Mouse (Mus musculus) thymus, adult 18-20 months (tissue): ENCODE data around the gene Exoc3l2.

Source experiments
- DNase-seq, 2 experiments: peaks; one replicate each; pipeline ENCODE4 v3.0.0; 2022; ENCODE audit warnings: mixed read lengths in 2 of 2

Gene Exoc3l2

GRCm38 (mm10) chr7:19462884-19463381 is at the start of gene Exoc3l2:
Exoc3l2 (plus strand) TSS chr7:19463331.
- no peak for DNase-seq

- DNase-seq, result no peak
Observed at GRCm38 (mm10) chr7:19413525-19413924, 49.6 kb upstream of the Exoc3l2 start.

GRCm38 (mm10) chr7:19416590-19416989 is 46.5 kb upstream of the Exoc3l2 start:
- no peak for DNase-seq

- no peak for DNase-seq
Observed at GRCm38 (mm10) chr7:19420121-19420520, 43.0 kb upstream of the Exoc3l2 start.

GRCm38 (mm10) chr7:19420821-19421636 is 42.1 kb upstream of the Exoc3l2 start:
- DNase-seq, result peak; percentile 70 to 78

GRCm38 (mm10) chr7:19423083-19423482 is 40.0 kb upstream of the Exoc3l2 start:
- DNase-seq, result no peak

- DNase-seq, result no peak
Observed at GRCm38 (mm10) chr7:19424051-19424450, 39.1 kb upstream of the Exoc3l2 start.

- no peak for DNase-seq
Observed at GRCm38 (mm10) chr7:19426349-19426748, 36.8 kb upstream of the Exoc3l2 start.

GRCm38 (mm10) chr7:19426888-19427287 is 36.2 kb upstream of the Exoc3l2 start:
- no peak for DNase-seq

- DNase-seq, result no peak
Observed at GRCm38 (mm10) chr7:19427999-19428650, 35.0 kb upstream of the Exoc3l2 start.

GRCm38 (mm10) chr7:19429726-19430125 is 33.4 kb upstream of the Exoc3l2 start:
- no peak for DNase-seq

GRCm38 (mm10) chr7:19430402-19430801 is 32.7 kb upstream of the Exoc3l2 start:
- DNase-seq, result no peak

GRCm38 (mm10) chr7:19432475-19432874 is 30.7 kb upstream of the Exoc3l2 start:
- DNase-seq, result no peak

- DNase-seq, result no peak
Observed at GRCm38 (mm10) chr7:19436276-19436675, 26.9 kb upstream of the Exoc3l2 start.

- DNase-seq, result no peak
Observed at GRCm38 (mm10) chr7:19437048-19437447, 26.1 kb upstream of the Exoc3l2 start.

GRCm38 (mm10) chr7:19441448-19442091 is 21.6 kb upstream of the Exoc3l2 start:
- DNase-seq, result no peak

GRCm38 (mm10) chr7:19443344-19443743 is 19.8 kb upstream of the Exoc3l2 start:
- no peak for DNase-seq

GRCm38 (mm10) chr7:19444801-19445200 is 18.3 kb upstream of the Exoc3l2 start:
- no peak for DNase-seq

- DNase-seq, result no peak
Observed at GRCm38 (mm10) chr7:19447689-19448088, 15.4 kb upstream of the Exoc3l2 start.

GRCm38 (mm10) chr7:19449165-19449564 is 14.0 kb upstream of the Exoc3l2 start:
- no peak for DNase-seq

GRCm38 (mm10) chr7:19455186-19455585 is 7.9 kb upstream of the Exoc3l2 start:
- no peak for DNase-seq

GRCm38 (mm10) chr7:19455819-19456495 is 7.2 kb upstream of the Exoc3l2 start:
- no peak for DNase-seq

GRCm38 (mm10) chr7:19456628-19457027 is 6.5 kb upstream of the Exoc3l2 start:
- no peak for DNase-seq
